Mouse (Mus musculus) forebrain, embryonic 12.5 days (tissue): ENCODE data around the gene Slc12a9. TPM values are rescaled to one million over a fixed set of nuclear protein-coding genes. Genes with fewer than 3 reads are reported as not detected.

ENCODE experiments used
- ATAC-seq: fragments of 200-750 bp; cut with Nextera tagmentation; 2 replicates; pipeline ENCODE4 v1.8.0; 2017; ENCODE audit warnings: moderate TSS enrichment; ENCODE audit not compliant: low FRiP score
- H3K27ac ChIP-seq: fragments of 300-500 bp; sonication (generic); 2 replicates; pipeline ENCODE4 v1.5.1; 2016; ENCODE audit warnings: mild to moderate bottlenecking
- H3K27me3 ChIP-seq: fragments of 300-500 bp; sonication (generic); 2 replicates; pipeline ENCODE4 v1.6.1; 2016; ENCODE audit warnings: mild to moderate bottlenecking
- H3K36me3 ChIP-seq: fragments of 300-500 bp; sonication (generic); replicated peaks from 2 replicates; pipeline ENCODE4 v1.6.1; 2016; ENCODE audit warnings: mild to moderate bottlenecking
- H3K4me1 ChIP-seq: fragments of 300-500 bp; sonication (generic); 2 replicates; pipeline ENCODE4 v1.6.1; 2016
- H3K4me2 ChIP-seq: fragments of 300-500 bp; sonication (generic); 2 replicates; pipeline ENCODE4 v1.6.1; 2016; ENCODE audit warnings: mild to moderate bottlenecking, moderate library complexity
- H3K4me3 ChIP-seq: fragments of 300-500 bp; sonication (generic); replicated peaks from 2 replicates; pipeline ENCODE4 v1.5.1; 2016; ENCODE audit warnings: mild to moderate bottlenecking
- H3K9ac ChIP-seq: fragments of 300-500 bp; sonication (generic); 2 replicates; pipeline ENCODE4 v1.6.1; 2016; ENCODE audit warnings: mild to moderate bottlenecking
- H3K9me3 ChIP-seq: fragments of 300-500 bp; sonication (generic); 2 replicates; pipeline ENCODE4 v1.6.1; 2016
- WGBS: fragments of 180-500 bp; shearing (Covaris S2); methylation state at CpG from one replicate; pipeline ENCODE4 v1.1.7; 2016; 5-methylcytosine and 5-hydroxymethylcytosine counted together
- polyA plus RNA-seq: library from polyadenylated mRNA; unstranded; fragments of >200 nt; fragmentation: Nextera tagmentation; extraction: Ambion mirVana; gene quantifications from 2 replicates; pipeline ENCODE4 v1.2.1, GENCODE M21; 2016

The Slc12a9 gene
- polyA plus RNA-seq, result 17.3 and 17.4 TPM in 2 replicates

DNA sequence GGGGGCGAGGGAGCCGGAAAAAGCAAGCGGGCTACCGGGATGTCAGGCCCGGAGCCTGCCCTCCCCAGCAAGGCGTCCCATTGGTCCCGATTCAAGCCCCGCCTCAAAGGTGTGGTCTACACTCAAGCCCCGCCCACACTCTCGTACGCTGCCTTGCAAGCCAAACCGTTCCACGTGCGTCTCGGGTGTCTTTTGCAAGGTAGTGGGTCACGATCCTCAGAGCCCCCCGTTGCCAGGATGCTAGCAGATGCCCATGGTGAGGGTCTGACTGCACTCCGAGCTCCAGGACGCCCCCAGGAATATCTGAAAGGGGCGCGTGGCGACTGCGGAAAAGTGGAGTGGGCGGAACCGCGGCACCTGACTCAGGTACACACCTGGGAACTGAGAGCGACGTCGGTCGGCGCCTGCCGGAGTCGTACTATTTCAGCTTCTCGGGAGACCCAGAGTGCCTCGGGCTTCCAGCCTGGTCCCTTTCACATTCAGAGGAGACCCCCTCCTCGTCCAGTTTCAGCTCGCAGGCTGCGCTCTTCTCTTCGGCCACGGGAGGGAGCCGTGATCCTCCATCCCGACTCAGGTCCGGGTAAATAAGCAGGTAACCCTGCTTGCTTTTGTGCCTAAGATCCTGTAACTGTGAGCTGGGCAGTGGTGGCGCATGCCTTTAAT is at the start of gene Slc12a9:
TSS of gene Slc12a9 (minus strand) at position 86 of the 663 bp plus-strand sequence.
- peak within 1 kb of the TSS; percentile 63 for H3K4me3 ChIP-seq
- no peaks in the 10 kb centered on the region for H3K9me3 ChIP-seq
- WGBS, result under 1% methylated on average over 44 of the region's 44 CpGs
- peaks cover 16% of the 10 kb centered on the region for H3K4me1 ChIP-seq
- H3K9ac ChIP-seq, result peak within 1 kb of the TSS; percentile 76
- H3K4me2 ChIP-seq, result peak within 1 kb of the TSS; percentile 96
- no peaks in the 10 kb centered on the region for H3K36me3 ChIP-seq
- H3K27me3 ChIP-seq, result no peaks in the 10 kb centered on the region
- peak within 1 kb of the TSS; percentile 71 for H3K27ac ChIP-seq
- ATAC-seq, result peak; percentile 91

DNA sequence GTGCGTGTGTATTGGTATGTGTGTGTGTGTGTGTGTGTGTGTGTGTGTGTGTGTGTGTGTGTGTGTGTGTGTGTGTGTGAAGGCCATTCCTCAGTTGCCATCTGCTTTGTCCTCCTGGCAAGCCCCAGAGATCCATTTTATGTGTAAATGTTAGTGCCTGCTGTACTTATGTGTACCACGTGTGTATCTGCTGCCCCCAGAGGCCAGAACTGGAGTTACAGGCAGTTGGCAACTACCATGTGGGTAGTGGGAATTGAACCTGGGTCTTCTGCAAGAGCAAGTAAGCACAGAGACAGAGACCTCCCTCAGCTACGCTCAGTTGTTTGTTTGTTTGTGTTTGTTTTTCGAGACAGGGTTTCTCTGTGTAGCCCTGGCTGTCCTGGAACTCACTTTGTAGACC is 47.8 kb upstream of the Slc12a9 start:
- no peaks in the 10 kb centered on the region for H3K36me3 ChIP-seq

GRCm38 (mm10) chr5:137377603-137378002 is 44.2 kb upstream of the Slc12a9 start:
- no peaks in the 10 kb centered on the region for H3K27me3 ChIP-seq
- no peak overlapping the region for H3K4me2 ChIP-seq
- 40% methylated on average over 9 of the region's 15 CpGs for WGBS
- H3K9me3 ChIP-seq, result no peaks in the 10 kb centered on the region
- peaks cover 34% of the 10 kb centered on the region for H3K36me3 ChIP-seq
- ATAC-seq, result no peak
- H3K27ac ChIP-seq, result no peak overlapping the region
- peaks cover 10% of the 10 kb centered on the region for H3K4me1 ChIP-seq
- no peak overlapping the region for H3K4me3 ChIP-seq
- no peak overlapping the region for H3K9ac ChIP-seq

More for the DNA sequence above, 47.8 kb upstream of the Slc12a9 start:
- Histone ChIP-seq H3K4me2 (no peak overlapping the region), H3K27me3 (no peaks in the 10 kb centered on the region; the same call in 1 of the 2 replicates), H3K4me1 (peaks cover 10% of the 10 kb centered on the region), H3K9ac (no peak overlapping the region), H3K4me3 (no peak overlapping the region), H3K9me3 (no peaks in the 10 kb centered on the region), H3K27ac (no peak overlapping the region)
- no peak for ATAC-seq
- WGBS, result 60% methylated on average over 4 of the region's 4 CpGs

- Histone ChIP-seq H3K27me3 (no peaks in the 10 kb centered on the region), H3K4me2 (no peak overlapping the region), H3K9ac (no peak overlapping the region), H3K4me1 (peaks cover 10% of the 10 kb centered on the region), H3K36me3 (peaks cover 38% of the 10 kb centered on the region), H3K9me3 (no peaks in the 10 kb centered on the region), H3K4me3 (no peak overlapping the region), H3K27ac (no peak overlapping the region)
- 0 out of 2 replicates have a peak, but pooled peaks have one; percentile 27 for ATAC-seq
- 48% methylated on average over 11 of the region's 11 CpGs for WGBS
Measured at GRCm38 (mm10) chr5:137377176-137377575, 43.8 kb upstream of the Slc12a9 start.

GRCm38 (mm10) chr5:137376722-137377121 is 43.3 kb upstream of the Slc12a9 start:
- Histone ChIP-seq H3K4me3 (no peak overlapping the region), H3K9ac (no peak overlapping the region), H3K9me3 (no peaks in the 10 kb centered on the region), H3K27me3 (no peaks in the 10 kb centered on the region), H3K4me1 (peaks cover 10% of the 10 kb centered on the region), H3K27ac (no peak overlapping the region), H3K4me2 (no peak overlapping the region), H3K36me3 (peaks cover 42% of the 10 kb centered on the region)
- 0 out of 2 replicates have a peak, but pooled peaks have one; percentile 23 for ATAC-seq
- 55% methylated on average over 9 of the region's 9 CpGs for WGBS

DNA sequence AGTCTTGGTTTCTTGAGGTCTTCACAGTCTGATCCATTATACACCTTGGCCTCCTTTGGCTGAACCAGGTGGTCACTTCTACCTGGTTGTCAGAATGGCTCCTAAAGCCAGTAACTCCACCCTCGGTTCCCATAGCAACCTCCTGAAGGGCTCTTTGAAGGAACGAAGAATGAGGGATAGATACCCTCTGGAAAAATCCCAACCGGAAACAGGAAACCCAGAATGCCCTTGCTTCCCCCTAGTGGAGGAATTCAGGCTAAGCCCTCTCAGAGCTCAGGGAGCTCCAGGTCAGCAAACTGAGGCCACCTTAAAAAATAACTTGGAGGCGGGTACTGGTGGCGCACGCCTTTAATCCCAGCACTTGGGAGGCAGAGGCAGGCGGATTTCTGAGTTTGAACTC is 42.8 kb upstream of the Slc12a9 start:
- Histone ChIP-seq H3K4me1 (peaks cover 10% of the 10 kb centered on the region), H3K9ac (no peak overlapping the region), H3K27me3 (no peaks in the 10 kb centered on the region), H3K4me2 (no peak overlapping the region), H3K27ac (no peak overlapping the region), H3K9me3 (no peaks in the 10 kb centered on the region), H3K4me3 (no peak overlapping the region), H3K36me3 (peaks cover 48% of the 10 kb centered on the region)
- peak; percentile 27; the same call in 1 of the 2 replicates for ATAC-seq
- WGBS, result 46% methylated on average over 7 of the region's 7 CpGs

DNA sequence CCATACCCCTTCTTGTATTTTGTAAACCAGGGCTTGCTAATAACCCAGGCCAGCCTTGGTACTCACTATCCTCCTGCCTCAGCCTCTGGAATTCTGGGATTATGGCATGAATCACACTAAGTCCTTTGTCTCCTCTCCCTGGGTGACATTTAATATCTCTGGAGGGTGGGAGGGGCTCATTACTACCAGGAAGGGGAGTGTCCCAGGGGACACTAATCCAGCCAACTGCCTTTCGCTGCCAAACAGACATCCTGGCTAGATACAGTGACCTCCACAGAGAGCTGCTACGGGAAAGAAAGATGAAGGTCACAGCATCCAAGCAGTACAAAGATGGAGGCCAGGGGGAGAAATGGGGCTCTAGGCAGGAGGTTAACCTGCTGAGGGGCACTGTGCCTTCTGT is 42.2 kb upstream of the Slc12a9 start:
- Histone ChIP-seq H3K9me3 (no peaks in the 10 kb centered on the region), H3K4me1 (peaks cover 10% of the 10 kb centered on the region), H3K4me2 (no peak overlapping the region), H3K27me3 (no peaks in the 10 kb centered on the region), H3K27ac (no peak overlapping the region), H3K36me3 (peaks cover 53% of the 10 kb centered on the region), H3K4me3 (no peak overlapping the region), H3K9ac (no peak overlapping the region)
- ATAC-seq, result no peak
- WGBS, result 69% methylated on average over 2 of the region's 2 CpGs

GRCm38 (mm10) chr5:137374521-137375080 is 41.2 kb upstream of the Slc12a9 start:
- Histone ChIP-seq H3K9me3 (no peaks in the 10 kb centered on the region), H3K4me1 (peaks cover 10% of the 10 kb centered on the region), H3K9ac (no peak overlapping the region), H3K4me2 (no peak overlapping the region), H3K27ac (no peak overlapping the region), H3K27me3 (no peaks in the 10 kb centered on the region), H3K4me3 (no peak overlapping the region), H3K36me3 (peaks cover 64% of the 10 kb centered on the region)
- WGBS, result 88% methylated on average over 4 of the region's 4 CpGs
- no peak for ATAC-seq

DNA sequence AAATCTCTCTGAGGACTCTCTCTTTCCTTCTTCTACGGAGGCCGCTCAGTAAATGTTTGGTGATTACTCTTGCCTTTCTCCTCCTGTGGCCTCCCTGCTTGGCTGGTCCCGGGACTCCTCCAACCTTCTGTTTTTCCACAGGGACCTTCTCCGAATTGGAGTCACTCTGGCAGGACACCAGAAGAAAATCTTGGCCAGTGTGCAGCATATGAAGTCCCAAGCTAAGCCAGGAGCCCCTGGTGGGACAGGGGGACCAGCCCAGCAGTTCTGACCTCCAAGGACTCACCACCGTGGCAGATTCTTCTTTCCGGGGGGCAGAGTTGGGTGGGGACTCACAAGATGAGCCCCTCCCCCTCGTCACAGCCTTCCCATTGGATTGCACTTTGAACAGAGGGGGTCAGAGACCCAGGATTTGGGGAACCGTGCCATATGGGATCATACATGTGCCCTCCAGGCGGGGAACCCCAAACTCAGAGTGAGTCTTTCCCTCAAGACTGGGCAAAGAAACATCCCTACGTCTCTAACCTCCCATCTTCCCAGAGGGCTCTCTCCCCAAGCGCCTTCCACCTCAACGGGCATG is 40.1 kb upstream of the Slc12a9 start:
- H3K9me3 ChIP-seq, result no peaks in the 10 kb centered on the region
- peaks cover 10% of the 10 kb centered on the region for H3K4me1 ChIP-seq
- peaks cover 75% of the 10 kb centered on the region for H3K36me3 ChIP-seq
- H3K4me2 ChIP-seq, result no peak overlapping the region
- H3K4me3 ChIP-seq, result no peak overlapping the region
- ATAC-seq, result no peak
- no peak overlapping the region for H3K27ac ChIP-seq
- no peaks in the 10 kb centered on the region for H3K27me3 ChIP-seq
- 90% methylated on average over 12 of the region's 12 CpGs for WGBS
- H3K9ac ChIP-seq, result no peak overlapping the region

DNA sequence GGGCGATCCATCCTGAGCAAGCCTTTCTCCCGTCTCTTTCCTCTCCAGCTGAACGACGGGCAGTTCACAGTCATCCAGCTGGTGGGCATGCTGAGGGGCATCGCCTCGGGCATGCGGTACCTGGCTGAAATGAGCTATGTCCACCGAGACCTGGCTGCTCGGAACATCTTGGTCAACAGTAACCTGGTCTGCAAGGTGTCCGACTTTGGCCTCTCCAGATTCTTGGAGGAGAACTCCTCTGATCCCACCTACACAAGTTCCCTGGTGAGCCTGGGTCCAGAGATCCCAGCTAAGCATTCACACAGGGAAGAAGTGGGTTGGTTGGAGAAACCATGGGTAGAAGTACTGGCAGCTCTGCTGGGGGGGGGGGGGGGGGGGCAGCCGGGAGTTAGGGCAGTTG is 36.3 kb upstream of the Slc12a9 start:
- H3K36me3 ChIP-seq, result peaks cover 99% of the 10 kb centered on the region
- ATAC-seq, result no peak
- WGBS, result 95% methylated on average over 10 of the region's 11 CpGs

DNA sequence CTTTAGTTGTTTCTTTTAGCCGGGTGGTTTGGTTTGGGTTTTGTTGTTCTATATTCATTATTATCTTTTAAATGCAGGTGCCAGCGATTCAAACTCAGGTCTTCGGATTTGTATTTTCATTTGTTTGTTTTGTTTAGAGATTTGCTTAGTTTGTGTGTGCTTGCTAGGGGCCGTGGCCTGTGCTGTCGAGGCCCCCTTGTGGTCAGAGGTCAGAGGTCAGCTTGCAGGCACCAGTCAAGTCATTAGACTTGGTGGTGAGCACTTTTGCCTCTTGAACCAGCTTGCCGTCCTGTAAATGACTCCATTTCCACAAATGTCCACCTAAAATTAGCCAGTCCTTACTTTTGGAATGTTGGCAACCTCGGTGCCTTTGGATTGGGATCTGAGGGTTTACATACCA is 25.0 kb upstream of the Slc12a9 start:
- Histone ChIP-seq H3K27ac (no peak overlapping the region), H3K9ac (no peak overlapping the region), H3K4me3 (no peak overlapping the region), H3K4me1 (peaks cover 3% of the 10 kb centered on the region; the same call in 1 of the 2 replicates), H3K36me3 (peaks cover 97% of the 10 kb centered on the region), H3K9me3 (no peaks in the 10 kb centered on the region), H3K27me3 (no peaks in the 10 kb centered on the region), H3K4me2 (no peak overlapping the region)
- 47% methylated on average over 7 of the region's 7 CpGs for WGBS
- ATAC-seq, result no peak

More for the DNA sequence above, 36.3 kb upstream of the Slc12a9 start:
- H3K9me3 ChIP-seq, result no peaks in the 10 kb centered on the region
- no peak overlapping the region for H3K4me3 ChIP-seq
- no peak overlapping the region for H3K9ac ChIP-seq
- H3K4me1 ChIP-seq, result no peaks in the 10 kb centered on the region
- no peaks in the 10 kb centered on the region for H3K27me3 ChIP-seq
- no peak overlapping the region for H3K4me2 ChIP-seq
- H3K27ac ChIP-seq, result no peak overlapping the region

- no peak overlapping the region for H3K9ac ChIP-seq
- no peak overlapping the region for H3K27ac ChIP-seq
- peaks cover 56% of the 10 kb centered on the region for H3K36me3 ChIP-seq
- no peaks in the 10 kb centered on the region for H3K9me3 ChIP-seq
- H3K4me3 ChIP-seq, result no peak overlapping the region
- no peak for ATAC-seq
- WGBS, result 91% methylated on average over 17 of the region's 17 CpGs
- peaks cover 33% of the 10 kb centered on the region for H3K4me1 ChIP-seq
- peaks cover under 1% of the 10 kb centered on the region; the same call in 1 of the 2 replicates for H3K27me3 ChIP-seq
- H3K4me2 ChIP-seq, result no peak overlapping the region
Measured at GRCm38 (mm10) chr5:137354091-137354490, 20.7 kb upstream of the Slc12a9 start.
